Mouse (Mus musculus): Measurements from ENCODE around the gene Dcaf6. TPM values are rescaled to one million over a fixed set of nuclear protein-coding genes. Genes with fewer than 3 reads are reported as not detected.

Gene Dcaf6
- total RNA-seq, 2 experiments from 2014 or later, result 91.8 to 98.5 TPM

- H3K4me3 ChIP-seq, result no peak within 1 kb of the TSS
- no peak for DNase-seq (ENCODE audit: low spot score in 2 of 2)
- H3K27ac ChIP-seq, result peak within 1 kb of the TSS; percentile 32; the same call in 1 of the 2 replicates
- TF ChIP-seq CTCF (conservative IDR thresholded peaks at IDR 0.05), result no peak
Measured at GRCm38 (mm10) chr1:165295489-165295888, 164.8 kb downstream of the Dcaf6 start, which contains the start of gene Gpr161. Gene Gpr161 (plus strand): TSS chr1:165295789.

GRCm38 (mm10) chr1:165291606-165292005 lies 168.7 kb downstream of the Dcaf6 start:
- DNase-seq (ENCODE audit: low spot score in 2 of 2), result no peak
- Histone ChIP-seq H3K4me3 (no peak overlapping the region), H3K27ac (no peak overlapping the region; the same call in 1 of the 2 replicates)
- no peak for TF ChIP-seq CTCF (conservative IDR thresholded peaks at IDR 0.05)

GRCm38 (mm10) chr1:165289831-165290230 lies 170.4 kb downstream of the Dcaf6 start:
- Histone ChIP-seq H3K4me3 (no peak overlapping the region), H3K27ac (peak overlapping the region; percentile 51; the same call in 1 of the 2 replicates)
- TF ChIP-seq CTCF (conservative IDR thresholded peaks at IDR 0.05), result peak; percentile 56
- no peak for DNase-seq (ENCODE audit: low spot score in 2 of 2)

GRCm38 (mm10) chr1:165288165-165288564 lies 172.1 kb downstream of the Dcaf6 start:
- TF ChIP-seq CTCF (conservative IDR thresholded peaks at IDR 0.05), result no peak
- H3K4me3 ChIP-seq, result no peak overlapping the region
- DNase-seq (ENCODE audit: low spot score in 2 of 2), result peak; percentile 57 to 70
- peak overlapping the region; percentile 73 for H3K27ac ChIP-seq

- peak overlapping the region; percentile 84 for H3K27ac ChIP-seq
- no peak for DNase-seq (ENCODE audit: low spot score in 2 of 2)
- H3K4me3 ChIP-seq, result peak overlapping the region; percentile 74
- no peak for TF ChIP-seq CTCF (conservative IDR thresholded peaks at IDR 0.05)
Measured at GRCm38 (mm10) chr1:165284096-165284495, 176.2 kb downstream of the Dcaf6 start.

- H3K27ac ChIP-seq, result peak overlapping the region; percentile 84
Measured at GRCm38 (mm10) chr1:165282967-165283345, 177.3 kb downstream of the Dcaf6 start.

GRCm38 (mm10) chr1:165282222-165282966 lies 177.9 kb downstream of the Dcaf6 start:
- no peak for DNase-seq (ENCODE audit: low spot score in 2 of 2)
- Histone ChIP-seq H3K4me3 (peak overlapping the region; percentile 74), H3K27ac (peak overlapping the region; percentile 84)
- 0 out of 2 replicates have a peak, but pooled peaks have one; percentile 16 for TF ChIP-seq CTCF (conservative IDR thresholded peaks at IDR 0.05)

More at GRCm38 (mm10) chr1:165282967-165283345, 177.3 kb downstream of the Dcaf6 start:
- no peak for DNase-seq (ENCODE audit: low spot score in 2 of 2)
- TF ChIP-seq CTCF (conservative IDR thresholded peaks at IDR 0.05), result no peak
- H3K4me3 ChIP-seq, result peak overlapping the region; percentile 74

- Histone ChIP-seq H3K27ac (peak overlapping the region; percentile 84), H3K4me3 (peak overlapping the region; percentile 74)
- peak; percentile 44 to 50 for DNase-seq (ENCODE audit: low spot score in 2 of 2)
- TF ChIP-seq CTCF (conservative IDR thresholded peaks at IDR 0.05), result no peak
Measured at GRCm38 (mm10) chr1:165281351-165282221, 178.7 kb downstream of the Dcaf6 start.

GRCm38 (mm10) chr1:165280741-165281140 lies 179.5 kb downstream of the Dcaf6 start:
- peak overlapping the region; percentile 74 for H3K4me3 ChIP-seq
- no peak for TF ChIP-seq CTCF (conservative IDR thresholded peaks at IDR 0.05)
- peak overlapping the region; percentile 84 for H3K27ac ChIP-seq
- DNase-seq (ENCODE audit: low spot score in 2 of 2), result no peak

Other genes starting within 250 kb of the Dcaf6 start
- 10 to 100 TPM; 65.2 to 67.7 TPM for gene Tiprl, start 223.5 kb downstream of the Dcaf6 start, total RNA-seq (2021)
- gene Gpr161, start 164.7 kb downstream of the Dcaf6 start, total RNA-seq (2021), result 10 to 100 TPM; 69.0 to 71.6 TPM
- gene Mpc2, start 162 bp upstream of the Dcaf6 start, total RNA-seq (2021), result 100 to 1,000 TPM; 122 to 126 TPM
- gene Adcy10, start 24.7 kb upstream of the Dcaf6 start, total RNA-seq (2021), result under 1 TPM; 0.33 to 0.39 TPM
- 10 to 100 TPM; 30.6 to 38.5 TPM for gene Mpzl1, start 174.1 kb upstream of the Dcaf6 start, total RNA-seq (2021)
- gene Rcsd1, start 249.3 kb upstream of the Dcaf6 start, total RNA-seq (2021), result 1 to 10 TPM; 3.7 to 4.9 TPM

Data from layer of hippocampus, adult 2 months (tissue).